Mouse (Mus musculus): ENCODE data around the gene Gdpgp1. TPM values are rescaled to one million over a fixed set of nuclear protein-coding genes. Genes with fewer than 3 reads are reported as not detected.
A peak's percentile ranks its signal among the peaks of the same experiment; 100 is the strongest.

The Gdpgp1 gene
- total RNA-seq, 2 experiments from 2014 or later, result 5.0 to 5.1 TPM

DNA sequence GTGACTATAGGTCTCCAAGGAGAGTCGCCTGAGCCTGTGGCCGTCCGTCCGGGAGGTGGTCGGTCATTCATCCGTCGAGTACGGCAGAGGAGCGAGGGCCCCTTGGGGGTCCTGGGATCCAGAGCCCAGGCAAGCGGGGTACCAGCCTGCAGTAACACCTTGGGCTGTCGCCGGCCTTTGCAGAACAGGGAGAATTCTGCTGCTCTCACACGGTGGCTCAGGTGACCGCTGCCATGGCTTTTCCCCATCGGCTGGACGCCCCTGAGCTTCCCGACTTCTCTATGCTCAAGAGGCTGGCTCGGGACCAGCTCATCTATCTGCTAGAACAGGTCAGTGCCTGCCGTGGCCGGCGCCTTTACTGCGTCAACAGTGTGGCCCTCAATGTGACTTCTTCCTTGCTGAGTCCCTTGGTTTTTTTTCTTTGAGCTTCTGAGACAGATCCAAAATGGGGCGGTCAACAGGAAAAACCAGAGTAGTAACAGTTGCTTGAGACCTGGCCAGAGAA, 37.1 kb downstream of the Gdpgp1 start:
- peak in 1 of 2 experiments; percentile 22 for DNase-seq (ENCODE audit: low spot score in 2 of 2)

DNA sequence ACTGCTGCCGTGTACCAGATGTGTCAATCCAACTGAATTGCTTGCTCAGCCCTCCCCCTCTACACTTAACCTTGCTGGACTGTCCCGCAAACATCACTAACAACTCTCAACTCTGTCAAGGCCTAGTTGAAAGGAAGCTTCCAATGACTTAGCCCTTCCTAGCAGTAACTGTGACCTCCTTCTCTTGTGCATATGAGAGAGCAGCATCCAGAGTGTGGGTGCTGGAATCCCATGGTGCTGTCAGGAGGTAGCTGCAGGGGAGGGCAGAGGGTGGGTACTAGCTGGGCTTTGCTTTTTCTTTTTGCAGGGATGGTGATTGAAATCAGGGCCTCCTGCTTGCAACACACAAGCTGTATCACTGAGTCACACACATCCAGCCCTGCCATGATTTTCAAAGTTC, 40.8 kb downstream of the Gdpgp1 start:
- DNase-seq (ENCODE audit: low spot score in 2 of 2), result no peak

DNA sequence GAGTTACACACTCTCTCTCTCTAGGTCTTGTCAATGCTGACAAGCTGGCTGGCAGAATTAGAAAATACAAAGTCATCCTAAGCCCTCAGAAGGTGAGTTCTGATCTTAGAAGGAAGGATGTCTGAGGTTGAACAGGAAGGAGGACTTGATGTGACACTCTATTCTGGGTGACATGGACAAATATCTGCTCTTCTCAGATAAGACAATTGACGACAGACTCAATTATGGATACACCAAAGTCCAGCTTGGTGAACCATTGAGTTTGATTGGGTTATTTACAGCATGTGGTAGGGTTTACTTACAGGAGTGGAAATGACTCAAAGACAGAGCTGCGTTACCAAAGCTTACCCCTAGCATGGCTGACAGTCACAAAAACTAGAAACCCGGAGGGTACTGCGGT, 43.7 kb downstream of the Gdpgp1 start:
- no peak for DNase-seq (ENCODE audit: low spot score in 2 of 2)

DNA sequence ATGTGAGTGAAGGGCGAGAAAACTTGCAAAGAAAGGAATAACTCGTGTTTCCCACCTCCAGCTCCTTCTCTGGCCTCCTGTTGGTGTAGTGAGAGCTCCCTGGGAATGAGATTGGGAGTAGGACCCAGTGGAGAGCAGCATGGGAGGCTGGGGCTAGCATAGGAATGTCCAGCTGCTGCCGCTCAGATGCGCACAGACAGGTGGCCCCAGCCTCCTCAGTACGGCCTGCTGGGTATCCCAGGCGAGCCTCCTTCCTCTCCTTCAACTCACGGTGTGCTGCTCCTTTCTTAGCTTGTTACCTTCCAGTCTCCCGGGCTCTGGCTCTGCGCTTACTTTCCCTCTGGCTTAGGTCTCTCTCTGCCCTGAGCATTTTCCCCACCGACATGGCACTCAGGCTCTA, 47.4 kb downstream of the Gdpgp1 start:
- DNase-seq (ENCODE audit: low spot score in 2 of 2), result no peak

DNA sequence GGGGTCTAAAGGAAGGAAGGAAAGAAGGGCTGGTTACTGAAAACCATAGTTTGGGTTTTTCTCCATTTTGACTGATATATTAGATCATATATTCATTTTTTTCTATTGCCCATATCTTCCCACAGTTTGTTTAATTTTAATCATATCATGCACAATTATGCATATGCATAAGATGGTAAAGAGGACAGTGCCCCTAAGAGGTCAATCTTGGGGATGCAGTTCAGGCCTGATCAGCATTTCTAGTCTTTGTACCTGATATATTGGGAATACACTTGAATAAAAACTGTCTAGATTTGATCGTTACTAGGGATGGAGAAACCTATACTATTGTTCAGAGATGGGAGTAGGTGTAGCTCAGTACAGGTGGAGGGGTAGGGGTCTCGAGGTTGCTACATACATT, 48.3 kb downstream of the Gdpgp1 start:
- DNase-seq (ENCODE audit: low spot score in 2 of 2), result no peak

DNA sequence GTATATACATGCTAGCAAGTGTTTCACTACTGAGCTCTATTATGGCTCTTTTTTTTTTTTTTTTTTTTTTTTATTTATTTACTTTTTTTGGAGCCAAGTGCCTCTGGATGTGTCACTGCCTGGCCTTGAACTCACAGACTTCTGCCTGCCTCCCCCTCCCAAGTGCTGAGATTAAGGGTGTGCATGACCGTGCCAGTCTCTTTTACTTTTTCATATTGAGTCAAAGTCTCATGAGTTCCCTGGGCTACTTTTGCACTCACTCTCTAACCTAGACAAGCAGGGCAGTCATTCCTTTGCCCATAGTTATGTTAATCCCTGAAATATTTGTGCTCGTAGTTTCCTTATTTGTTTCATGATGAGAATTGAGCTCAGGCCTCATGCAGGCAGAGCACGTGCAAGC, 49.0 kb downstream of the Gdpgp1 start:
- no peak for DNase-seq (ENCODE audit: low spot score in 2 of 2)

DNA sequence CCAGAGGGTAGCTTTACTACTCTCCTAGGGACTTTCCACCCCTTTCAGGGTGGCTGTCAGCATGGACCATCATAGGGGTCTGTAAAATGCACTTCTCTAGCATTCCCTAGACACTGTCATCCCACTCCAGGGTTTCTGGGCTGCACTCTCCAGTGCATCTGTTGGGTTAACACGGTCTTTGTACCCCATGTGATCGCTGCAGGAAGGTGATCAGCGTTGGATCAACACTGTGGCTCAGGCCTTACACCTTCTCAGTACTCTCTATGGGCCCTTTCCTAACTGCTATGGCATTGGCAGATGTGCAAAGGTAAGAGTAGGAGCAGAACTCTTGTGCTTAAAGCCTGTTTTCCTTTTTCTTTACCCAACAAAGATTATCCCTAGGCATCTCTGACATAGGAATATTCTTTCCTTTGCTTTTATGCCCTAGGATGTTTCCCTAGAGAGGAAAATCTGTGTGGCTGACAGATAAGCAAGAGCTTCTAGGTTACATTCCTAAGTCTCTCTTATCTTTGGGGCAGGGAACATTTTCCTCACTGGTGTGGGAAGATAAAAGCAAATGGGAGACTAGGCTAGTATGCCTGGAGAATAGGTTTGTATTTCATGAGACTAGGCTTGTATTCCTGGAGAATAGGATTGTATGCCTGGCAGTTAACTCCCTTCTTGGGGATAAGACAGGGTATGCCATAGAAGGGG, 50.7 kb downstream of the Gdpgp1 start:
- no peak for DNase-seq (ENCODE audit: low spot score in 2 of 2)

DNA sequence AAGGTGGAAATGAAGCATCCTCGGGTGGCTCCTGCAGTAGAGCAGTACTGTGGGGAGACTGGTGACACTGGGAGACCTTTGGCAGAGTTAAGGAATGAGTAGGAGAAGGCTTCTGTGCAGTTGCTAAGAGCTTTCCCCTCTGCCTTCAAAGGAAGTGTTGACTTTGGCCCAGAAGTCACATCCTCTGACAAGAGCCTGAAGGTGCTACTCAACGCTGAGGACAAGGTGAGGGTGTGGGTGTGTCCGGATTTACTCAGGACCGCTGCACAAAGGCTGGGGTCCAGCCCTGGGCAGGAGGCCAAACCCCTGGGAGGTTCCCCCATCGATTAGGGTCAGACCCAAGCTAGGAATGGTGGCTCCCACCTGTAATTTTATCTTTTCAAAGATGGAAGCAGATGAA, 51.7 kb downstream of the Gdpgp1 start:
- no peak for DNase-seq (ENCODE audit: low spot score in 2 of 2)

DNA sequence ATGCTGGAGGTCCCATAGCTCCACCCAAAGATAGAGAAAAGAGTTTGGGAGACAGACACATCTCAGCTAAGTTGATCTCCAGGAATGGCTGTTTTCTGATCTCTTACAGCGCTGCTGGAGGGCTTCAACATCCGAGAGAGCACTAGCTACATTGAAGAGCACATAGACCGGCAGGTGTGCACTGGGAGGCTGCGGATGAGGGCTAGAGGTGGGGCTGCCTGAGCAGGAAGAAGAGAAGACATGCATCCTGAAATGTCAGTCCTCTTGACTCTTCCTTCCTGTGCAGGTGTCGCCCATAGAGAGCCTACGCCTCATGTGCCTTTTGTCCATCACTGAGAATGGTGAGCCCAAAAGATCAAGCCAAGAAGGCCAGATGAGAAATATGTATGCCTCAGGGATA, 53.1 kb downstream of the Gdpgp1 start:
- DNase-seq (ENCODE audit: low spot score in 2 of 2), result no peak

DNA sequence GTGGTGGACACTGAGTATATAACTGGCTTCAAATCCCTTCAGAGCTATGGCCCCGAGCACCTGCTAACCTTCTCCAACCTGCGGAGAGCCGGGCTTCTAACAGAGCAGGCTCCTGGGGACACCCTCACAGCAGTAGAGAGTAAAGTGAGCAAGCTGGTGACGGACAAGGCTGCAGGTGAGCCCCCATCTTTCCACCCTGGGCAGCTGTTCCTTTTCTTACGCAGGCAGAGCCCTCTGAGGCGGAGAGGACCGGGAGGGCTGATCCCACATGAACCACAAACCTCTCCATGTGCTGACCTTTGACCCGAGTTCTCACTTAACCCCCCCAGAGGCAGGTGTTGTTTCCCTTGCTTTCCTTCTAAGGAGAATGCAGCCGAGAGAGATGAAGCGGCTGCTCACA, 55.1 kb downstream of the Gdpgp1 start:
- no peak for DNase-seq (ENCODE audit: low spot score in 2 of 2)

Other genes starting within 250 kb of the Gdpgp1 start
- 10 to 100 TPM; 25.2 to 25.5 TPM for gene Zfp710, start 208.1 kb upstream of the Gdpgp1 start, total RNA-seq (2021)
- gene Idh2, start 117.5 kb upstream of the Gdpgp1 start, total RNA-seq (2021), result 100 to 1,000 TPM; 275 to 289 TPM
- 10 to 100 TPM; 62.1 to 66.9 TPM for gene Sema4b, start 46.0 kb upstream of the Gdpgp1 start, total RNA-seq (2021)
- 10 to 100 TPM; 50.5 to 52.1 TPM for gene Cib1, start 52 bp upstream of the Gdpgp1 start, total RNA-seq (2021)
- gene Ttll13, start 13.5 kb downstream of the Gdpgp1 start, total RNA-seq (2021), result 1 to 10 TPM; 3.2 to 4.5 TPM
- gene Ngrn, start 28.4 kb downstream of the Gdpgp1 start, total RNA-seq (2021), result 10 to 100 TPM; 52.0 to 58.2 TPM
- 10 to 100 TPM; 20.1 to 22.9 TPM for gene Vps33b, start 36.8 kb downstream of the Gdpgp1 start, total RNA-seq (2021)
- gene Prc1, start 61.6 kb downstream of the Gdpgp1 start, total RNA-seq (2021), result 10 to 100 TPM; 54.3 to 63.7 TPM
- 10 to 100 TPM; 15.8 to 20.5 TPM for gene Rccd1, start 91.6 kb downstream of the Gdpgp1 start, total RNA-seq (2021)
- gene Unc45a, start 108.1 kb downstream of the Gdpgp1 start, total RNA-seq (2021), result 10 to 100 TPM; 43.6 to 53.5 TPM
- 10 to 100 TPM; 41.8 to 42.4 TPM for gene Hddc3, start 110.2 kb downstream of the Gdpgp1 start, total RNA-seq (2021)
- gene Man2a2, start 138.5 kb downstream of the Gdpgp1 start, total RNA-seq (2021), result 100 to 1,000 TPM; 106 to 111 TPM
- gene Fes, start 155.1 kb downstream of the Gdpgp1 start, total RNA-seq (2021), result 10 to 100 TPM; 19.3 to 21.1 TPM
- 100 to 1,000 TPM; 137 to 140 TPM for gene Furin, start 172.6 kb downstream of the Gdpgp1 start, total RNA-seq (2021)

All from adrenal gland, postnatal 4 days (tissue).